Mouse (Mus musculus): ENCODE measurements around the gene F13a1. TPM values are rescaled to one million over a fixed set of nuclear protein-coding genes. Genes with fewer than 3 reads are reported as not detected.

The F13a1 gene
- polyA plus RNA-seq, 1 experiment from 2014 or later = 1.6 TPM

DNA sequence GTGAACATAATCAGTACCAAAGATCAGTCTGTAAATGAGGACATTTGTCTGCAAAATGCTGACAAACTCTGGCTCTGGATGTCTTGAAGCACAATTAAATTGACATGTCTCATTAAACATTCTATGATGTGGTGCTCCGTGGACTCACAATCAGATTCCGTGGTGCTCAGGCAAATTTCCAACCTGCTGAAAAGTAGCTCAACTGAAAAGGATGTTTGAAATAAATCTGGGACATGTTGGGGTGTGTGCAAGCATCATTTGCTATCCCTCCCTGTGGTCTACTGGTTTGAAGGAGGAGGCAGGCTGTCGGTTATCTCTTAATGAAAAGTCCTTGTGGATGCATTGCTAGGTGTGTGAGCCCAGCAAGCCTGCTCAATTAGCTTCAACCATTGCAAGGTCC, 77.8 kb downstream of the F13a1 start:
- no peak for ATAC-seq
- H3K27ac ChIP-seq (ENCODE audit: low read depth, low read length) = no peak overlapping the region
- no peak overlapping the region for H3K4me3 ChIP-seq (ENCODE audit: low read depth, low read length)
- no peak overlapping the region for H3K4me2 ChIP-seq (replicated peaks; ENCODE audit: low read depth)
- no peaks in the 10 kb centered on the region for H3K27me3 ChIP-seq (replicated peaks; ENCODE audit: control insufficient read depth, insufficient read depth, low read length)
- H3K36me3 ChIP-seq (ENCODE audit: control insufficient read depth, insufficient read depth) = no peaks in the 10 kb centered on the region
- WGBS = 72% methylated on average over 3 of the region's 3 CpGs
- no peak overlapping the region for H3K9ac ChIP-seq (ENCODE audit: low read depth, low read length)
- no peaks in the 10 kb centered on the region for H3K4me1 ChIP-seq (replicated peaks; ENCODE audit: control insufficient read depth, insufficient read depth, low read length)
- no peak for TF ChIP-seq CTCF (IDR thresholded peaks at IDR 0.05; ENCODE audit: low read depth)
- no peaks in the 10 kb centered on the region for H3K9me3 ChIP-seq (ENCODE audit: control insufficient read depth)

DNA sequence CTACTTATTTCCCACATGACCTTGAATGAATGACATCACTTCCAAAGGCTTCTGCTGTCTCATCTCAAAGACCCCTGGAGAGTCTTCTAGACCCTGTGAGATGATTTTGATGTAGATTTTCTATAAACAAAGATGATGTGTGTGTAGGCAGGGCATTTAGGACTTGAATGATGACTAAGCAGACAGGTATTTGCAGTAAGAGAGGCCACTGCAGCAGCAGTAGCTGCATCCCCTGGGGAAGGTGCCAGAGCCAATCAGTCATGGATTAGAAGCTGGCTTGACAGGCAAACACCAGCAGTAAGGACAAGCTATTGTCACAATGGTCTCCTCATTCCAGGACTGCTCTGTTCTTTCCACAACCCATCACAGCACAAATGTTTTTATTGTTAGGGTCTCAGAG, 87.1 kb downstream of the F13a1 start:
- no peak overlapping the region for H3K4me2 ChIP-seq (replicated peaks; ENCODE audit: low read depth)
- no peak for TF ChIP-seq CTCF (IDR thresholded peaks at IDR 0.05; ENCODE audit: low read depth)
- no peak for ATAC-seq

GRCm38 (mm10) chr13:36958996-36959395, 91.0 kb downstream of the F13a1 start:
- H3K36me3 ChIP-seq (ENCODE audit: control insufficient read depth, insufficient read depth) = no peaks in the 10 kb centered on the region
- no peak overlapping the region for H3K4me2 ChIP-seq (replicated peaks; ENCODE audit: low read depth)
- 60% methylated on average over 3 of the region's 3 CpGs for WGBS
- H3K9ac ChIP-seq (ENCODE audit: low read depth, low read length) = no peak overlapping the region
- no peaks in the 10 kb centered on the region for H3K27me3 ChIP-seq (replicated peaks; ENCODE audit: control insufficient read depth, insufficient read depth, low read length)
- no peaks in the 10 kb centered on the region for H3K9me3 ChIP-seq (ENCODE audit: control insufficient read depth)
- TF ChIP-seq CTCF (IDR thresholded peaks at IDR 0.05; ENCODE audit: low read depth) = no peak
- no peaks in the 10 kb centered on the region for H3K4me1 ChIP-seq (replicated peaks; ENCODE audit: control insufficient read depth, insufficient read depth, low read length)
- no peak for ATAC-seq
- H3K4me3 ChIP-seq (ENCODE audit: low read depth, low read length) = no peak overlapping the region
- no peak overlapping the region for H3K27ac ChIP-seq (ENCODE audit: low read depth, low read length)

More for the DNA sequence above, 87.1 kb downstream of the F13a1 start:
- Histone ChIP-seq H3K27ac (ENCODE audit: low read depth, low read length) (no peak overlapping the region), H3K9me3 (ENCODE audit: control insufficient read depth) (no peaks in the 10 kb centered on the region), H3K36me3 (ENCODE audit: control insufficient read depth, insufficient read depth) (no peaks in the 10 kb centered on the region), H3K27me3 (replicated peaks; ENCODE audit: control insufficient read depth, insufficient read depth, low read length) (no peaks in the 10 kb centered on the region), H3K9ac (ENCODE audit: low read depth, low read length) (no peak overlapping the region), H3K4me3 (ENCODE audit: low read depth, low read length) (no peak overlapping the region), H3K4me1 (replicated peaks; ENCODE audit: control insufficient read depth, insufficient read depth, low read length) (no peaks in the 10 kb centered on the region)

DNA sequence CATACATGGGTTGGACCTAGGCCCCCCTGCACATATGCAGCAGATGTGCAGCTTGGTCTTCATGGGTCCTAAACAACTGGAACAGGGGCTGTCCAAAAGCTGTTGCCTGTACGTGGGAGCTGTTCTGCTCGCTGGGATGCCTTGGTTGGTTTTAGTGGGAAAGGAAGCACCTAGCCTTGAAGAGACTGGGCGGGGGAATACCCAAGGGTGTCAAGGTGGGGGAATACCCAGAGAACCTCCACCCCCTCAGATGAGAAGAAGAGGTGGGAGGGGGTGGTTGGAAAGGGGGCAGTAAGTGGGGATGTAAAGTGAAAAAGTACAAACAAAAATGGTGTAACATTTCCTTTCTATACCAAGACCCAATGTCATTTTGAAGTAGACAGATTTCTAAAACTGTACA, 95.1 kb downstream of the F13a1 start:
- no peak for ATAC-seq
- H3K27me3 ChIP-seq (replicated peaks; ENCODE audit: control insufficient read depth, insufficient read depth, low read length) = no peaks in the 10 kb centered on the region
- no peak overlapping the region for H3K9ac ChIP-seq (ENCODE audit: low read depth, low read length)
- no peaks in the 10 kb centered on the region for H3K4me1 ChIP-seq (replicated peaks; ENCODE audit: control insufficient read depth, insufficient read depth, low read length)
- no peak overlapping the region for H3K4me3 ChIP-seq (ENCODE audit: low read depth, low read length)
- no peaks in the 10 kb centered on the region for H3K36me3 ChIP-seq (ENCODE audit: control insufficient read depth, insufficient read depth)
- no peak overlapping the region for H3K27ac ChIP-seq (ENCODE audit: low read depth, low read length)
- H3K9me3 ChIP-seq (ENCODE audit: control insufficient read depth) = no peaks in the 10 kb centered on the region
- no peak for TF ChIP-seq CTCF (IDR thresholded peaks at IDR 0.05; ENCODE audit: low read depth)
- no peak overlapping the region for H3K4me2 ChIP-seq (replicated peaks; ENCODE audit: low read depth)
- WGBS = 84% methylated on average over 3 of the region's 3 CpGs

DNA sequence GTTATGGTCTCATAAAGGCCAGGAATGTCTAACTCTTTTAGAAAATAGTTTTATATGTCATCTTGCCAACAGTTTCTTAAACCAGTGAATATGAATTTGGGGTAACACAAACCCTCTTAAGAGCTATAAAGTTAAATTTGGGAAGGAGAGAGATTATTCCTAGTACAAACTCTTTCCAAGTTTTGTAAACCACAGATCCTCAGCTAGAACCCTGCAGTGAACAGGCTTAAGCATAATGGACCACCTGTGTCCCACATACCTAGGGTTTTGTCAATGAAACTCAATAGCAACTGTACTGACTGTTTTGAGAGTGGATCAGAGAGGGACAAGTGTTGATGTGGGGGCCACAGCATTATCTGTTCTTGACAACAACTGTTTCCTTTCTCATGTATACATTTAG, 96.4 kb downstream of the F13a1 start:
- no peak for ATAC-seq
- H3K9me3 ChIP-seq (ENCODE audit: control insufficient read depth) = no peaks in the 10 kb centered on the region

GRCm38 (mm10) chr13:36941891-36942290, 108.2 kb downstream of the F13a1 start:
- no peak for ATAC-seq
- no peak for TF ChIP-seq CTCF (IDR thresholded peaks at IDR 0.05; ENCODE audit: low read depth)
- Histone ChIP-seq H3K4me1 (replicated peaks; ENCODE audit: control insufficient read depth, insufficient read depth, low read length) (no peaks in the 10 kb centered on the region), H3K27me3 (replicated peaks; ENCODE audit: control insufficient read depth, insufficient read depth, low read length) (no peaks in the 10 kb centered on the region), H3K4me3 (ENCODE audit: low read depth, low read length) (no peak overlapping the region), H3K9ac (ENCODE audit: low read depth, low read length) (no peak overlapping the region), H3K27ac (ENCODE audit: low read depth, low read length) (no peak overlapping the region), H3K4me2 (replicated peaks; ENCODE audit: low read depth) (no peak overlapping the region), H3K36me3 (ENCODE audit: control insufficient read depth, insufficient read depth) (no peaks in the 10 kb centered on the region), H3K9me3 (ENCODE audit: control insufficient read depth) (no peaks in the 10 kb centered on the region)
- WGBS = 90% methylated on average over 3 of the region's 3 CpGs

More for the DNA sequence above, 96.4 kb downstream of the F13a1 start:
- no peaks in the 10 kb centered on the region for H3K27me3 ChIP-seq (replicated peaks; ENCODE audit: control insufficient read depth, insufficient read depth, low read length)
- no peak overlapping the region for H3K4me3 ChIP-seq (ENCODE audit: low read depth, low read length)
- no peak for TF ChIP-seq CTCF (IDR thresholded peaks at IDR 0.05; ENCODE audit: low read depth)
- H3K4me2 ChIP-seq (replicated peaks; ENCODE audit: low read depth) = no peak overlapping the region
- no peak overlapping the region for H3K27ac ChIP-seq (ENCODE audit: low read depth, low read length)
- H3K4me1 ChIP-seq (replicated peaks; ENCODE audit: control insufficient read depth, insufficient read depth, low read length) = no peaks in the 10 kb centered on the region
- H3K9ac ChIP-seq (ENCODE audit: low read depth, low read length) = no peak overlapping the region
- H3K36me3 ChIP-seq (ENCODE audit: control insufficient read depth, insufficient read depth) = no peaks in the 10 kb centered on the region

- no peak overlapping the region for H3K27ac ChIP-seq (ENCODE audit: low read depth, low read length)
- no peak for ATAC-seq
- no peaks in the 10 kb centered on the region for H3K9me3 ChIP-seq (ENCODE audit: control insufficient read depth)
- no peaks in the 10 kb centered on the region for H3K36me3 ChIP-seq (ENCODE audit: control insufficient read depth, insufficient read depth)
- H3K9ac ChIP-seq (ENCODE audit: low read depth, low read length) = no peak overlapping the region
- no peak for TF ChIP-seq CTCF (IDR thresholded peaks at IDR 0.05; ENCODE audit: low read depth)
- WGBS = 89% methylated on average over 9 of the region's 9 CpGs
- no peak overlapping the region for H3K4me3 ChIP-seq (ENCODE audit: low read depth, low read length)
- no peaks in the 10 kb centered on the region for H3K27me3 ChIP-seq (replicated peaks; ENCODE audit: control insufficient read depth, insufficient read depth, low read length)
- H3K4me1 ChIP-seq (replicated peaks; ENCODE audit: control insufficient read depth, insufficient read depth, low read length) = no peaks in the 10 kb centered on the region
- no peak overlapping the region for H3K4me2 ChIP-seq (replicated peaks; ENCODE audit: low read depth)
Observed at GRCm38 (mm10) chr13:36932066-36932465, 118.0 kb downstream of the F13a1 start.

Data from intestine, postnatal 0 days (tissue).